Mouse (Mus musculus) heart, adult 8-10 months (tissue): ENCODE measurements around the gene Ggt7. TPM values are rescaled to one million over a fixed set of nuclear protein-coding genes. Genes with fewer than 3 reads are reported as not detected.
"Not testable (repeated sequence)": the region's sequence is repeated elsewhere in the genome, so short reads cannot be mapped to it uniquely, and the experiment has no call there.

Experiments used
- DNase-seq: peaks from one replicate; pipeline ENCODE4 v3.0.0; 2022; ENCODE audit warnings: low spot score
- total RNA-seq, 4 experiments: library from RNA; stranded (reverse); gene quantifications; 2 replicates each; pipeline ENCODE4 v1.2.4; 2022

Gene Ggt7
- total RNA-seq, 4 experiments from 2014 or later: 0.62 to 1.0 (median 0.85) TPM

GRCm38 (mm10) chr2:155507721-155508470 lies 10.1 kb downstream of the Ggt7 start:
- DNase-seq: no peak

DNA sequence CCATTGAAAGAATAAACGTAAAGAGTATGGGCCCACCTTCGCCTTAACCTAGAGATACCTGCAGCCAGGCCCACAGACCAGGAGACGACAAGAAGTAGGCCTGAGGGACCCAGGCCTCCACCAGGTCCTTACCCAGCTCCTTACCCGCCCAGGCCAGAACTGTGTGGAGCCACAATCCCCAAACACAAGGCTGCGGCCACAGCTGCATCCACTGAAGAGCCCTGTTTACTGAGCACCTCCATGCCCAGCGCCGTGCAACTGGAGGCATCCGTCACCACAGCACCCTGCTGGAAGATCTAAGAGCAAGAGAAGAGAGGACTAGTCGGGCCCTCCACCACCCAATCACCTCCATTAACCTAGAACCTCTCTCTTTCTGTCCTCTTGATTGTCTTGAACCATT lies 12.2 kb downstream of the Ggt7 start:
- DNase-seq: no peak

DNA sequence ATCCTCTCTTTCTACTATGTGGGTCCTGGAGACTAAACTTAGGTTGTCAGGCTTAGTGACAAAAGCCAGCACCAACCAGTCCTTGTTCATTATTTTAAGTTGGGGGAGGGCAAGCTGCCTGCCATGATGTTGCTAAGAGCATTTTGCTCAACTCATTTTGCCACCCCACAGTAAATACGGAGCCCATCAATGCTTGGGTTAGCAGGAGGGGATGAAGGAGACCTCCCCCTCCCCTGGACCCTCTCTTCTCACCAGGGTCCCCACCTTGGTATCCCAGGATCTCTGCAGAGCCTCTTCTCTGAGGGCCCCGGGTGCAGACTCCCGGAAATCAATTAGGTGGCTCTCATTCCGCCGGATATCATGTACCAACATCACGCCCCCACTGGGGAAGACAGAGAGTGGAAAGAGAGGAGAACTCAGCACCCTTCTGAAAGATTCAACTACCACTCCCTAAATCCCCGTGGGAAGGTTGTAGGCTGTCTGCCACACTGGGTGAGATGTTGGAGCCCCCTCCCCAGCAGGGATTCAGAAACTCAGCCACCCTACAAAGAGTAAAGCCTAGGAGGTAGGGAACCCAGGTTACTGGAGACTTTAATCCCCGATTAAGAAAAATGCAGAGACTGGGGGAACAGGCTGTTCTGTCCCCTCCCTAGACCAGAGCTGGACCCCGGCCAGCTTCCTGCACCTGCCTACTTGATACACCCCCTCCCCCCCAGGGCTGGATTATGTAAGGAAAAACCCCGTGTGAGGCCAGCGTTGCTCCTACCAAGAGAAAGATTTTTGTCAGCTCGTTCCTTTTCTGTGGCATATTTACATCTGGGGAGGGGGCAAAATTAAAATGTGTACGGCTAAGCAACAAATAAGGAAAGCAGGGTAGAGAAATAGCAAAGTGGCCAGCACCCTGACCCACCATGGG lies 13.3 kb downstream of the Ggt7 start:
- DNase-seq: no peak

DNA sequence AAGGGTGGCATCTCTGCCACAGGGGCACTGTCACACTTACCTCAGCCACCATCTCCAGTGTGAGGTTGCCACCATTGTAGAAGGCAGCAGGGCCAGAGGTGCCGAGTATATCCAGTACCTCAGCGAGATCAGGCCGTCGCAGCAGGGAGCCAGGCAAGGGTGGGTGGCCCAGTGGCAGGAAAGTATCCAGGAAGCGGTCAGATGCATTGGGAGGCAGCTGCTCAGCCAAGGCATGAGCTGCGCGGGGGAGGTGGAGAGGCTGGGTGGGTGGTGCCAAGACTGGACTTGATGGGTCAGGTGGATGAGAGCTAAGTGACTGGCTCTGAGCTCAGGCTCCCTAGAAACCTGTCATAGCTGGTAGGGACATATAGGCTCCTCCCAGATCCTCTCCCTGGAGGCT lies 15.4 kb downstream of the Ggt7 start:
- no peak for DNase-seq

- no peak for DNase-seq
These were observed 27.0 kb downstream of the Ggt7 start for GRCm38 (mm10) chr2:155490998-155491397.

- peak; percentile 36 for DNase-seq
These were observed 36.0 kb downstream of the Ggt7 start for GRCm38 (mm10) chr2:155482021-155482420.

DNA sequence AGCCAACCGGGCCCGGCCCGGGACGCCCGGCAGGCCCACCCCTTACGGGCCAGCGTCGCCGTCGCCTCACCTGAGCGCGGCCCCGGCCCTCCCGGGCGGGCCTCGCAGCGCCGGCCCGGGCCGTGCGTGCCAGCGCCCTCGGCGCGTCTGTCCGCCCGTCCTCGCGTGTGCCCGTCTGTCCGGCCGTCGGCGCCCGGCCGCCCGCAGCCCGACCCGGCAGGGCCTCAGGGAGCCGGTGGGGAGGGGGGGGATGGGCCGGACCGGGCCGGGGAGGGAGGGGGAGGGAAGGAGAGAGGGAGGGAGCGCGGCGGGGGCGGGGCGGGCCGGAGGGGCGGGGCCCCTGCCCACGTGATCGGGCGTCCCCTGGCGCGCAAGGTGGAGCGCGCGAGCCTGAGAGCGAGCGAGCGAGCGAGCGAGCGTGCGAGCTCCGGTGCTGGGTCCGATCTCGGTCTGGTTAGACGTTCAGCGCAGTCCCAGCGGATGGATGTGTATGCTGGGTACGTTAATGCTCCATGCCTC lies 44.4 kb downstream of the Ggt7 start, which contains the start of gene Ncoa6:
Gene Ncoa6, minus strand, starts transcription at position 325 of the 519 bp plus-strand sequence.
- peak; percentile 11 for DNase-seq

GRCm38 (mm10) chr2:155472671-155473569 lies 45.1 kb downstream of the Ggt7 start:
- peak; percentile 50 for DNase-seq

GRCm38 (mm10) chr2:155466861-155467260 lies 51.2 kb downstream of the Ggt7 start:
- no peak for DNase-seq

- DNase-seq: no peak
These were observed 64.4 kb downstream of the Ggt7 start for GRCm38 (mm10) chr2:155453591-155453990.

GRCm38 (mm10) chr2:155451256-155451655 lies 66.8 kb downstream of the Ggt7 start:
- DNase-seq: no peak

DNA sequence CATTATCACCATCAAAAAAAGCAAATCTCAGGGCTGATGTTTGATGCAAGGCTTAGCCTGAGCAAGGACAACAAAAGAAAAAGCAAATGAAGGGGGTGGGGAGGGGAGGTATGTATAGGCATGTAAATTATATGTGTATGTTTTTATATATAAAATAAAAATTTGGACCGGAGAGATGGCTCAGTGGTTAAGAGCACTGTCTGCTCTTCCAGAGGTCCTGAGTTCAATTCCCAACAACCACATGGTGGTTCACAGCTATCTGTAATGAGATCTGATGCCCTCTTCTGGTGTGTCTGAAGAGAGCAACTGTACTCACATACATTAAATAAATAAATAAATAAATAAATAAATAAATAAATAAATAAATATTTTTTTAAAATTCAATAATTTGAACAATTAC lies 70.1 kb downstream of the Ggt7 start:
- not testable (repeated sequence) for DNase-seq

DNA sequence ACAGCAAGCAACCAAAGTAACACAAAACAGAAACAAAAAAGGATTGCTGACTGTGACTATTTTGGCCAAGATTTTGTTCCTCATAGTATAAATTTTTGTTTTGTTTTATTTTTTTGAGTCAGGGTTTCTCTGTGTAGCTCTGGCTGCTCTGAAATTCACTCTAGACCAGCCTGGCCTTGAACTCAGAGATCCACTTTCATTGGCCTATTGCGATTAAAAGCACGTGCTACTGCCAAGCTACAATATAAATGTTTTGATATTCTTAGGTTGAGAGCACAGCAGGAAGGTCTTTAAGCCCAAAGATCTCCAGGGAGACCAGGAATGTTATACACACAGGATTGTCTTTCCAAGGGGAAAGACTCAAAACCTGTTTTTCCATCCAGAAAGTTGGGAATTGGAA lies 74.6 kb downstream of the Ggt7 start:
- DNase-seq: no peak

DNA sequence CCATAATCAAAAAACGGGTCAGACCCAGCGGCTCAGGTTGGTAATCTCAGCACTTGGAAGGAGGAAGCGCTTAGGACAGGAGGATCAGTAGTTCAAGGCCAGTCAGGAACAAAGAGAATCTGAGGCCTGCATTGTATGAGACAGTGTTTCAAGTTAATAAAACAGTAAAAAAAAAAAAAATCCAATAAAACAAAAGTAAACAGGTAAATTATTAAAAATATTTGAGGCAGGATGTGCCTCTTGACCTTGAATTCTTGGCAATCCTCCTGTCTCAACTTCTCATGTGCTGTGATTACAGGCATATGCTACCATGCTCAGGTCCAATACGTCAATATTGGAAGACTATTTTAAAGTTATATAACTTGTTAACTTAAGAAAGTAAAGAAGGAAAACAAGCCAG lies 75.1 kb downstream of the Ggt7 start:
- DNase-seq: no peak

Other genes with a start within 250 kb of the Ggt7 start
- 100 to 1,000 TPM; 780 to 845 (median 813) TPM for gene Map1lc3a, start 241.9 kb downstream of the Ggt7 start, total RNA-seq
- gene Pigu, start 160.8 kb downstream of the Ggt7 start, total RNA-seq: 10 to 100 TPM; 25.0 to 28.0 (median 26.5) TPM
- 100 to 1,000 TPM; 452 to 522 (median 499) TPM for gene Trp53inp2, start 137.2 kb downstream of the Ggt7 start, total RNA-seq
- gene Ncoa6, start 44.3 kb downstream of the Ggt7 start, total RNA-seq: 10 to 100 TPM; 19.3 to 25.9 (median 20.9) TPM
- gene Acss2, start 289 bp downstream of the Ggt7 start, total RNA-seq: 10 to 100 TPM; 30.9 to 37.7 (median 35.5) TPM
- 10 to 100 TPM; 14.2 to 15.6 (median 14.6) TPM for gene Gss, start 74.6 kb upstream of the Ggt7 start, total RNA-seq
- 10 to 100 TPM; 21.9 to 55.5 (median 33.1) TPM for gene Myh7b, start 93.0 kb upstream of the Ggt7 start, total RNA-seq
- 10 to 100 TPM; 85.4 to 95.8 (median 88.4) TPM for gene Trpc4ap, start 174.1 kb upstream of the Ggt7 start, total RNA-seq
- gene Edem2, start 211.2 kb upstream of the Ggt7 start, total RNA-seq: 1 to 10 TPM; 5.7 to 7.8 (median 6.4) TPM
- not detected for gene Gm17581, start 217.6 kb upstream of the Ggt7 start, total RNA-seq
- gene Procr, start 232.9 kb upstream of the Ggt7 start, total RNA-seq: 1 to 10 TPM; 1.9 to 2.8 (median 2.3) TPM